Mouse (Mus musculus) liver, embryonic 14.5 days (tissue): ENCODE results near the gene Shprh. TPM values are rescaled to one million over a fixed set of nuclear protein-coding genes. Genes with fewer than 3 reads are reported as not detected.
"Not testable (repeated sequence)": the region's sequence is repeated elsewhere in the genome, so short reads cannot be mapped to it uniquely, and the experiment has no call there.

Experiments used
- ATAC-seq: fragments of 200-750 bp; cut with Nextera tagmentation; 2 replicates; pipeline ENCODE4 v1.8.0; 2017; ENCODE audit warnings: moderate number of reproducible peaks, mild to moderate bottlenecking, moderate library complexity; ENCODE audit not compliant: insufficient read depth
- DNase-seq, 3 experiments: peaks; one replicate each; pipeline ENCODE4 v3.0.0-alpha.2; 2012 to 2013; ENCODE audit warnings: low read depth in 3 of 3, low spot score in 3 of 3
- H3K27ac ChIP-seq: fragments of 300-500 bp; sonication (generic); 2 replicates; pipeline ENCODE4 v1.5.1; 2014; ENCODE audit warnings: moderate library complexity, mild to moderate bottlenecking, control low read depth, inconsistent platforms
- H3K27me3 ChIP-seq: fragments of 300-500 bp; sonication (generic); 2 replicates; pipeline ENCODE4 v1.6.1; 2014; ENCODE audit warnings: mild to moderate bottlenecking, low read length, moderate library complexity; ENCODE audit not compliant: control insufficient read depth, insufficient read depth
- H3K36me3 ChIP-seq: fragments of 300-500 bp; sonication (generic); replicated peaks from 2 replicates; pipeline ENCODE4 v1.6.1; 2014; ENCODE audit warnings: low read depth; ENCODE audit not compliant: control insufficient read depth, insufficient read depth
- H3K4me1 ChIP-seq, 2 experiments: fragments of 200-500 bp in 1 of 2; fragments of 300-500 bp in 1 of 2; sonication (generic) in 1 of 2; replicated peaks; 2 replicates each; pipeline ENCODE4 v1.6.1; 2012 to 2014; ENCODE audit warnings: antibody characterized with exemption in 1 of 2, inconsistent platforms in 1 of 2, low read length in 1 of 2; ENCODE audit not compliant: control insufficient read depth in 2 of 2, insufficient read depth in 2 of 2
- H3K4me2 ChIP-seq: fragments of 300-500 bp; sonication (generic); 2 replicates; pipeline ENCODE4 v1.6.1; 2014; ENCODE audit warnings: low read depth, mild to moderate bottlenecking, control low read depth, moderate library complexity
- H3K4me3 ChIP-seq, 2 experiments: fragments of 200-500 bp in 1 of 2; fragments of 300-500 bp in 1 of 2; sonication (generic) in 1 of 2; 2 replicates each; pipeline ENCODE4 v1.5.1; 2012 to 2014; ENCODE audit warnings: low read depth in 2 of 2, low read length in 2 of 2, mild to moderate bottlenecking in 2 of 2, control low read depth in 1 of 2, inconsistent platforms in 1 of 2, moderate library complexity in 1 of 2; ENCODE audit not compliant: insufficient read depth in 1 of 2
- H3K9ac ChIP-seq: fragments of 300-500 bp; sonication (generic); replicated peaks from 2 replicates; pipeline ENCODE4 v1.6.1; 2014; ENCODE audit warnings: mild to moderate bottlenecking, control low read depth, moderate library complexity
- H3K9me3 ChIP-seq: fragments of 300-500 bp; sonication (generic); 2 replicates; pipeline ENCODE4 v1.6.1; 2016; ENCODE audit warnings: low read length, mixed read lengths; ENCODE audit not compliant: control insufficient read depth
- CTCF ChIP-seq: IDR thresholded peaks from 2 replicates; pipeline ENCODE4 v1.5.1; 2016; ENCODE audit warnings: antibody characterized with exemption, low read depth, control low read depth
- EP300 ChIP-seq: IDR thresholded peaks from 2 replicates; pipeline ENCODE4 v1.6.1; 2016; ENCODE audit warnings: antibody characterized with exemption, low read depth
- WGBS: fragments of 180-500 bp; shearing (Covaris S2); extraction: QIAGEN DNeasy Blood & Tissue Kit; methylation state at CpG from one replicate; pipeline ENCODE4 v1.1.7; 2014; ENCODE audit not compliant: insufficient replicate concordance; 5-methylcytosine and 5-hydroxymethylcytosine counted together
- polyA plus RNA-seq, 2 experiments: library from polyadenylated mRNA; depleted of rRNA in 1 of 2; stranded (reverse) in 1 of 2; unstranded in 1 of 2; fragments of >200 nt; fragmentation: Nextera tagmentation in 1 of 2; extraction: Ambion mirVana in 1 of 2; gene quantifications; 2 replicates each; pipeline versions ENCODE4 v1.2.1 to v1.2.3; 2012 to 2014

The Shprh gene
- polyA plus RNA-seq, 2 experiments, result 2.6 to 4.2 TPM

GRCm38 (mm10) chr10:11229545-11230178 lies 80.4 kb downstream of the Shprh start:
- H3K36me3 ChIP-seq, result no peaks in the 10 kb centered on the region
- no peaks in the 10 kb centered on the region for H3K27me3 ChIP-seq
- H3K4me3 ChIP-seq, result no peak overlapping the region
- H3K9me3 ChIP-seq, result no peaks in the 10 kb centered on the region
- H3K27ac ChIP-seq, result no peak overlapping the region
- H3K4me2 ChIP-seq, result no peak overlapping the region
- TF ChIP-seq EP300, result no peak
- no peak for TF ChIP-seq CTCF
- no peak for DNase-seq
- 0 out of 4 replicates have a peak, but pooled peaks cover 0 to 2% of the 10 kb centered on the region in 2 experiments for H3K4me1 ChIP-seq
- no peak for ATAC-seq
- no peak overlapping the region for H3K9ac ChIP-seq
- 33% methylated on average over 6 of the region's 6 CpGs for WGBS

GRCm38 (mm10) chr10:11233208-11233607 lies 84.0 kb downstream of the Shprh start:
- no peaks in the 10 kb centered on the region for H3K36me3 ChIP-seq
- H3K4me3 ChIP-seq, result no peak overlapping the region
- no peak overlapping the region for H3K4me2 ChIP-seq
- no peak for TF ChIP-seq EP300
- TF ChIP-seq CTCF, result no peak
- no peak overlapping the region for H3K27ac ChIP-seq
- H3K27me3 ChIP-seq, result no peaks in the 10 kb centered on the region
- no peak for DNase-seq
- H3K9ac ChIP-seq, result no peak overlapping the region
- 0 out of 4 replicates have a peak, but pooled peaks cover 0 to 2% of the 10 kb centered on the region in 2 experiments for H3K4me1 ChIP-seq
- ATAC-seq, result no peak
- no peaks in the 10 kb centered on the region for H3K9me3 ChIP-seq
- WGBS, result 33% methylated on average over 3 of the region's 3 CpGs

- WGBS, result 58% methylated on average over 3 of the region's 3 CpGs
- H3K4me3 ChIP-seq, DNase-seq, H3K4me2 ChIP-seq, ATAC-seq, H3K9ac ChIP-seq, H3K36me3 ChIP-seq, H3K27ac ChIP-seq, H3K9me3 ChIP-seq, H3K4me1 ChIP-seq, H3K27me3 ChIP-seq: not testable (repeated sequence)
These were observed 93.8 kb downstream of the Shprh start for GRCm38 (mm10) chr10:11242988-11243387.

- H3K4me3 ChIP-seq, result no peak overlapping the region
- DNase-seq, result no peak
- H3K4me2 ChIP-seq, result no peak overlapping the region
- no peaks in the 10 kb centered on the region for H3K9me3 ChIP-seq
- H3K4me1 ChIP-seq, result no peaks in the 10 kb centered on the region
- no peak for ATAC-seq
- H3K27me3 ChIP-seq, result no peaks in the 10 kb centered on the region
- no peak overlapping the region for H3K9ac ChIP-seq
- H3K27ac ChIP-seq, result no peak overlapping the region
- WGBS, result 58% methylated on average over 3 of the region's 3 CpGs
- no peaks in the 10 kb centered on the region for H3K36me3 ChIP-seq
- no peak for TF ChIP-seq CTCF
- TF ChIP-seq EP300, result no peak
These were observed 99.0 kb downstream of the Shprh start for GRCm38 (mm10) chr10:11248210-11248609.

GRCm38 (mm10) chr10:11250247-11250997 lies 101.2 kb downstream of the Shprh start:
- H3K27ac ChIP-seq, result no peak overlapping the region
- no peak overlapping the region for H3K9ac ChIP-seq
- H3K4me1 ChIP-seq, result no peaks in the 10 kb centered on the region
- WGBS, result 51% methylated on average over 2 of the region's 2 CpGs
- H3K4me3 ChIP-seq, result no peak overlapping the region
- no peaks in the 10 kb centered on the region for H3K9me3 ChIP-seq
- no peaks in the 10 kb centered on the region for H3K36me3 ChIP-seq
- H3K27me3 ChIP-seq, result no peaks in the 10 kb centered on the region
- H3K4me2 ChIP-seq, result no peak overlapping the region
- no peak for TF ChIP-seq EP300
- TF ChIP-seq CTCF, result no peak
- DNase-seq, result no peak
- no peak for ATAC-seq

- not testable (repeated sequence) for H3K4me2 ChIP-seq, H3K9me3 ChIP-seq, H3K27ac ChIP-seq, H3K27me3 ChIP-seq, ATAC-seq, H3K9ac ChIP-seq, H3K4me3 ChIP-seq, DNase-seq, H3K4me1 ChIP-seq, H3K36me3 ChIP-seq
- WGBS, result 55% methylated on average over 4 of the region's 4 CpGs
These were observed 104.4 kb downstream of the Shprh start for GRCm38 (mm10) chr10:11253581-11253980.
